Mouse (Mus musculus): ENCODE results near the gene Wfikkn1.

GRCm38 (mm10) chr17:25880196-25880910 lies at the start of gene Wfikkn1:
- TF ChIP-seq POLR2A (IDR thresholded peaks at IDR 0.05; ENCODE audit: borderline replicate concordance, low read depth, low read length) (no peak), CTCF (IDR thresholded peaks at IDR 0.05; ENCODE audit: low read depth, low read length) (no peak)
